Mouse (Mus musculus) hindbrain, postnatal 0 days (tissue): Measurements from ENCODE around the gene Cryl1. TPM values are rescaled to one million over a fixed set of nuclear protein-coding genes. Genes with fewer than 3 reads are reported as not detected.

ENCODE experiments used
- ATAC-seq: fragments of 200-750 bp; cut with Nextera tagmentation; 2 replicates; pipeline ENCODE4 v1.8.0; 2017; ENCODE audit warnings: mild to moderate bottlenecking, moderate TSS enrichment, moderate library complexity
- DNase-seq: peaks from one replicate; pipeline ENCODE4 v3.0.0-alpha.2; 2015; ENCODE audit warnings: low spot score
- H3K27ac ChIP-seq: fragments of 300-500 bp; sonication (generic); 2 replicates; pipeline ENCODE4 v1.5.1; 2014; ENCODE audit warnings: mild to moderate bottlenecking
- H3K27me3 ChIP-seq: fragments of 300-500 bp; sonication (generic); 2 replicates; pipeline ENCODE4 v1.6.1; 2014; ENCODE audit warnings: low read length, mixed read lengths; ENCODE audit not compliant: insufficient read depth
- H3K36me3 ChIP-seq: fragments of 300-500 bp; sonication (generic); 2 replicates; pipeline ENCODE4 v1.6.1; 2014; ENCODE audit warnings: low read length, mixed read lengths; ENCODE audit not compliant: insufficient read depth
- H3K4me1 ChIP-seq: fragments of 300-500 bp; sonication (generic); 2 replicates; pipeline ENCODE4 v1.6.1; 2014; ENCODE audit warnings: antibody characterized with exemption, low read length, mixed read lengths; ENCODE audit not compliant: insufficient read depth
- H3K4me2 ChIP-seq: fragments of 300-500 bp; sonication (generic); 2 replicates; pipeline ENCODE4 v1.6.1; 2014; ENCODE audit warnings: low read depth, mild to moderate bottlenecking, low read length, moderate library complexity, mixed read lengths
- H3K4me3 ChIP-seq: fragments of 300-500 bp; sonication (generic); 2 replicates; pipeline ENCODE4 v1.5.1; 2014; ENCODE audit warnings: low read length
- H3K9ac ChIP-seq: fragments of 300-500 bp; sonication (generic); replicated peaks from 2 replicates; pipeline ENCODE4 v1.6.1; 2014; ENCODE audit warnings: mild to moderate bottlenecking, low read length, moderate library complexity, mixed read lengths
- H3K9me3 ChIP-seq: fragments of 300-500 bp; sonication (generic); 2 replicates; pipeline ENCODE4 v1.6.1; 2016; ENCODE audit warnings: low read length, mixed read lengths
- CTCF ChIP-seq: IDR thresholded peaks from 2 replicates; pipeline ENCODE4 v1.5.1; 2016; ENCODE audit warnings: antibody characterized with exemption, control low read depth, low read depth
- WGBS: fragments of 180-500 bp; shearing (Covaris S2); extraction: QIAGEN DNeasy Blood & Tissue Kit; methylation state at CpG from one replicate; pipeline ENCODE4 v1.1.7; 2014; 5-methylcytosine and 5-hydroxymethylcytosine counted together
- polyA plus RNA-seq: library from polyadenylated mRNA; unstranded; fragments of >200 nt; fragmentation: Nextera tagmentation; extraction: Ambion mirVana; gene quantifications from 2 replicates; pipeline ENCODE4 v1.2.1, GENCODE M21; 2015
- total RNA-seq: library from RNA; depleted of rRNA; stranded (reverse); fragments of >200 nt; gene quantifications from 2 replicates; pipeline ENCODE4 v1.2.3, GENCODE M21; 2014

The Cryl1 gene
- total and polyA plus RNA-seq, 2 experiments from 2014 or later = 16.0 to 19.3 TPM

DNA sequence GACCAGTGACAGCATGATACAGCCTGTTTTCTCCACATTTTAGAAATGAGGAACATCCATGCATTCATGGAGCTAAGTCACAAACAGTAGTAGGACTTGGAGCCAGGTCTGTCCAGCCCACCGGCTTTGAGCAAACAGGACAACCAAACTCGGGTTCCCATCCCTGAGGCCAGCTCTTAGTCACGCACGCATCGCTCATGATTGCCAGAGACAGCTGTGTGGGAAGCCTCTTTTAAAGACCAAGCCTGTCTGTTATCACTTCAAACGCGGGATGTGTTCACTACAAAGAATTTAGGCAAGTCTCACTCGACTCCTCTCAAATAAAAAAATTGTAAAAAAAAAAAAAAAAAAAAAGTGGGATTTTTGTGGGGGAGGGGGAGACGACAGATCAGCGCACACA lies 67.2 kb downstream of the Cryl1 start:
- Histone ChIP-seq H3K36me3 (no peaks in the 10 kb centered on the region), H3K9me3 (no peaks in the 10 kb centered on the region), H3K9ac (no peak overlapping the region), H3K4me1 (no peaks in the 10 kb centered on the region; the same call in 1 of the 2 replicates), H3K4me2 (no peak overlapping the region), H3K27ac (no peak overlapping the region), H3K27me3 (no peaks in the 10 kb centered on the region), H3K4me3 (no peak overlapping the region)
- ATAC-seq (no peak), DNase-seq (no peak)
- no peak for TF ChIP-seq CTCF
- 87% methylated on average over 10 of the region's 10 CpGs for WGBS

DNA sequence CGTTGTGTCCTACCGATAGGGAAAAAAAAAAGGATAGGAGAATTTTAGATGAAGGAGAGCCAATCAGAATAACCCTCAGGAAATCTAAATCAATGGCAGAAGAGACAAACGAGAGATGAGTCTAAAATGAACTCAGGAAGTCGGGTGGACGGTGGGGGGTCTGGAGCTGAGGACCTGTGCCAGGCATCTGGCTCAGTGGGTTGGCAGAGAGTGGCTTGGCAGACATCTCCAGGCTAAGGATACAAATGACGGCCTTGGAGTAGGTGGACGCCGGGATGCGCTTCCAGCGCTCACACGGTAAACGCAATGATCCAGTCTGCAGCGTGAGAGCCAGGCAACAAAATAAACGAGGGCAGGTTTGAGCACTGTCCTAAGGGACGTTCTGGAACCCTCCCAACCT lies 68.7 kb downstream of the Cryl1 start:
- no peak overlapping the region for H3K4me3 ChIP-seq
- H3K4me2 ChIP-seq = no peak overlapping the region
- H3K36me3 ChIP-seq = no peaks in the 10 kb centered on the region
- TF ChIP-seq CTCF = no peak
- ATAC-seq (no peak), DNase-seq (peak; percentile 31)
- H3K4me1 ChIP-seq = no peaks in the 10 kb centered on the region; the same call in 1 of the 2 replicates
- H3K27ac ChIP-seq = no peak overlapping the region
- H3K9me3 ChIP-seq = no peaks in the 10 kb centered on the region
- WGBS = 64% methylated on average over 15 of the region's 15 CpGs
- no peaks in the 10 kb centered on the region for H3K27me3 ChIP-seq
- no peak overlapping the region for H3K9ac ChIP-seq

DNA sequence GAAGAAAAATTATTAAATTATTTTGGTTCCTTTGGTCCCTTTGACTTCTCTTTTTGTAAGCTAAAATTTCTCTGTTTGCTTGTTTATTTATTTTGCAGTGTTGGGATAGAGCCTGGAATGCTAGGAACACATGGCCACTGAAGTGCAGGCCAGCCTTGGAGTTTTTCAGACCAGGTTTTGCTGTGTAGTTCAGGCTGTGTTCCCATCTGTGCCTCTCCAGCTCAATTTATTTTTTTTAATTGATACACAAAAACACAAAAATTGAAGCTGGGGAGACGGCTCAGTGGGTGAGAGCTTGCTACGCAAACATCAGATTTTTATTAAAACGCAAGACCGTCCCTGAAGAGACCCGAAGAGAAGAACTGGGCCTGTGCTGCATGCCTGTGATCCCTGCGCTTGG lies 71.6 kb downstream of the Cryl1 start:
- DNase-seq (no peak), ATAC-seq (no peak)
- H3K36me3 ChIP-seq = no peaks in the 10 kb centered on the region
- 81% methylated on average over 6 of the region's 6 CpGs for WGBS
- H3K4me2 ChIP-seq = no peak overlapping the region
- H3K4me1 ChIP-seq = no peaks in the 10 kb centered on the region; the same call in 1 of the 2 replicates
- H3K27ac ChIP-seq = no peak overlapping the region
- no peak overlapping the region for H3K4me3 ChIP-seq
- H3K27me3 ChIP-seq = no peaks in the 10 kb centered on the region
- no peak overlapping the region for H3K9ac ChIP-seq
- no peak for TF ChIP-seq CTCF
- H3K9me3 ChIP-seq = no peaks in the 10 kb centered on the region

DNA sequence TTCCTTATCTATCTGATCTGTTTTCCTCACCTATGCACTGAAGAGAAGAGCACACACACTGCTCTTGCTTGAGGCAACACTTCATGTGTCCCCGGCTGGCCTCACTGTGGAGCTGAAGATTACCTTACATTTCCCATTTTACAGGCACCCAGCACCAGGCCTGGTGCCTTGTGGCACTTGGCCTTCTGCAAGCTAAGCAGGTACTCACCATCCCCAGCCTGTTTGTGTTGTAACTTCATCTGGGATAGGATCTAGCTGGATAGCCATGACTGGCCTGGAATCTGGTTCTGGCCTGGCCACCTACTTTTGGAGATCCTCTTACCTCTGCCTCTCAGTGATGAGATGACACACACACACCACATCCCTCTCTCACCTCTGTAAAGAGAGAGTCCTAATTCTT lies 79.5 kb downstream of the Cryl1 start:
- 100% methylated on average over 1 of the region's 1 CpGs for WGBS
- H3K27me3 ChIP-seq = no peaks in the 10 kb centered on the region

DNA sequence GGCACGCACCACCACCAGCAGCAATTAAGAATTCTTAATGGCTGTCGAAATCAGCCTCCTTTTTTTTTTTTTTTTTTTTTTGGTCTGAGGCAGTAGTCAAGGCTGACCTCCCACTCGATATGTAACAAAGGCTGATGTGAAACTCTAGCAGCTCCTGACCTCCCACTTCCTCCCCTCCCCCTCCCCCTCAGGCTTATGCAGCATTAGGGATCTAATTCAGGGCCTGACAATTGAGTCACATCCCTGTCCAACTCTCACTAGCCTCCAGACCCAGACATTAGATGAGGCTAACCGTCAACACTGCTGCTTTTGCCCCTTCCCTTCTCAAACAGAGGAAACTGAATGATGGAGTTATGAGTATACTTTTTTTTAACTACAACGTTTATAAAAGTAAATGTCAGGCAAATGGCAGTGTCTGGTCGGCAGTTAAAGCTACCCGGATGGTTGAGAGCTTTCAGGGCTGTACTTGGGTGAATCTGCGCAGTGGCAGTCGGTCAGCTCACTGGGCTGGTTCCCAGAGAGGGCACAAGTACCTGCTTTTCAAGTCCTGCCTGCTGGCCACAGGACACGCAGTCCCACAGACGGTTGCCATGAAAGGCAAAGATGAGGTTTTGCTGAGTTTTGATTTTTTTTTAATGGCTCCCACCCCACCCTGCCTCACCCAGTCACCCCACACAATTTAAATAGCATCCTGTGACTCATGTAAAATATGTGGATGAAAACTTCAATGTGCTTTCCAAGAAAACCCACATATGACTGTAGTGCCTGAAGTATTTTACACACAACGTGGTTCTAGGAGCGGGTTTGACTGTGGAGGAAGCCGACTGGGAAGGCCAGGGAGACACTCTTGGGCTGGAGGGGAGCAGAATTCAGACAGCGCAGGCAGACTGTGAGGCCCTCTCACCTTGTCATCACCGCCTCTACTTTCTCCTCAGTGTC lies 81.4 kb downstream of the Cryl1 start:
- Histone ChIP-seq H3K9me3 (no peaks in the 10 kb centered on the region), H3K9ac (no peak overlapping the region), H3K36me3 (no peaks in the 10 kb centered on the region), H3K27ac (no peak overlapping the region), H3K4me3 (no peak overlapping the region), H3K4me2 (no peak overlapping the region), H3K4me1 (0 out of 2 replicates have a peak, but pooled peaks cover 6% of the 10 kb centered on the region), H3K27me3 (no peaks in the 10 kb centered on the region)
- 65% methylated on average over 16 of the region's 16 CpGs for WGBS
- ATAC-seq (no peak), DNase-seq (no peak)
- no peak for TF ChIP-seq CTCF

More for the DNA sequence above, 79.5 kb downstream of the Cryl1 start:
- Histone ChIP-seq H3K27ac (no peak overlapping the region), H3K36me3 (no peaks in the 10 kb centered on the region), H3K9me3 (no peaks in the 10 kb centered on the region), H3K4me2 (no peak overlapping the region), H3K4me3 (no peak overlapping the region), H3K4me1 (0 out of 2 replicates have a peak, but pooled peaks cover 6% of the 10 kb centered on the region), H3K9ac (no peak overlapping the region)
- TF ChIP-seq CTCF = no peak
- DNase-seq (no peak), ATAC-seq (no peak)

DNA sequence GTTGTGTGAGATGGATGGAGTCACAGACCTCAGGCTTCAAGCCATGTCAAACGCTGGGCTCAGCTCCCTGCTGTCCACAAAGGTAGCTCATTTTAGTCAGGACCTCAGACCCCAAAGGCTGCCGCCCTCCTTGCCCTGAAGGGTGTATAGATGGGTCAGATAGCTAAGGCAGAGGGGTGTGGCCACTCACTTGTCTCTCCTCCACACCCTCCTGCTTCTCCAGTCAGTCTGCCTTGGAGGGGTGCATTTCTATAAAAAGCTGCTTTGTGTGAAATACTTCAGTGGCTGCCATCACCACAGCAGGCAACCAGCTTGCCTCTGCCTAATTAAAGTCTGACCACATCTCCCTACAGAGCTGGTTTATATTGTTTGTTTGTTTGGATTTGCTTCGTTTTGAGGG lies 82.4 kb downstream of the Cryl1 start:
- Histone ChIP-seq H3K9ac (no peak overlapping the region), H3K27me3 (no peaks in the 10 kb centered on the region), H3K4me3 (no peak overlapping the region), H3K27ac (0 out of 2 replicates have a peak overlapping the region, but pooled peaks have one; percentile 4), H3K4me2 (no peak overlapping the region), H3K4me1 (0 out of 2 replicates have a peak, but pooled peaks cover 6% of the 10 kb centered on the region), H3K36me3 (no peaks in the 10 kb centered on the region), H3K9me3 (no peaks in the 10 kb centered on the region)
- WGBS = 25% methylated on average over 3 of the region's 3 CpGs
- peak; percentile 46 for DNase-seq
- TF ChIP-seq CTCF = no peak
- peak; percentile 84 for ATAC-seq

DNA sequence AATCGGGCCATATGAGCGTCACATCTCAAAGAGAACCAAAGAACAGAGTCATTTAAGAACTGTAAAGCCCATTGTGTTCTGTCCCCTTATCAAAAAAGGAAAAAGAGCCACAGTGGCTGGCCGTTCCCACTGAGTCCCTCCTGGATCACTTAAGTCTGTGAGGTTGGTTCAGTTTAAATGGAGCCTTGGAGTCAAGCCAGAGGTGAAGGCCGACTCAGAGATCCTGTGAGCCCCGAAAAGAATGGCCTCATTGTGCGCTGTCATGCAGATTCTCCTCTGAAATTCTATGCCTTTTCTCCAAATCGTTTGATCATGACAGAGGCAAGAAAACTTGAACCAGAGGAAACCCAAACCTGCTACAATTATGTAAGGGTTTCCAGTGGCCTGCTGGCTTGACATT lies 82.8 kb downstream of the Cryl1 start:
- no peak for TF ChIP-seq CTCF
- no peak overlapping the region for H3K9ac ChIP-seq
- H3K9me3 ChIP-seq = no peaks in the 10 kb centered on the region
- H3K4me1 ChIP-seq = 0 out of 2 replicates have a peak, but pooled peaks cover 6% of the 10 kb centered on the region
- H3K27ac ChIP-seq = 0 out of 2 replicates have a peak overlapping the region, but pooled peaks have one; percentile 4
- WGBS = 47% methylated on average over 7 of the region's 7 CpGs
- peak; percentile 26 for DNase-seq
- H3K36me3 ChIP-seq = no peaks in the 10 kb centered on the region
- no peak overlapping the region for H3K4me3 ChIP-seq
- no peak for ATAC-seq
- no peak overlapping the region for H3K4me2 ChIP-seq
- no peaks in the 10 kb centered on the region for H3K27me3 ChIP-seq
